ENCODE assay signal across 8 mouse cellular contexts in the genomic region with DNA sequence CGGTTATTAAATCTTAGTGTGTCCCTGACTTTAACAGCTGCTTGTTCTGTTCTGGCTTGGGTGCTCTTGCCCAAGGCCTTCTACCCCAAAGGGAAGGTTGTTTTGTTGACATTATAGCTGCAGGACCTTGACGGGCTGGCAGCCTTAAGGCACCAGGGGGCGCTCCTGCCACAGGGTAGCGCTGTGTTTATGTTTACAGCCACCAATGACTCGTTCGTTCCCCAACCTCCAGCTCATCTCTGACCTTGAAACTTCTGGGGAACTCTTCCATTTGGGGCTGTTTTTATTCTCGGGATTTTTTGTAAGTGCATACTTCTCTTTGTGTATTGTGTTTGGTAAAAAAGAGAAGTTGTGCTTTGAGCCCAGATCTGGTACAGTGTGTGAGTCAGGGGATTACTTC. TPM values are rescaled to one million over a fixed set of nuclear protein-coding genes. Genes with fewer than 3 reads are reported as not detected.
DNase-seq lines count a peak whose midpoint lies in the region; ATAC-seq lines count a peak whose summit lies in the region.

No protein-coding gene starts in this region.

- H3K27ac ChIP-seq in intestine, embryonic 14.5 days (ENCODE audit: low read depth): no peak overlapping the region

- peak; percentile 94 to 96 for DNase-seq in adrenal gland, adult 18-20 months (ENCODE audit: low spot score in 2 of 2)
- DNase-seq in embryo, embryonic 11 days: peak; percentile 84
- peak; percentile 79 for DNase-seq in gastrocnemius, postnatal 25 days
- peak; percentile 97 for DNase-seq in intestine, embryonic 14.5 days (ENCODE audit: low spot score)
- peak; percentile 87 to 90 for DNase-seq in left cerebral cortex, postnatal 14 days (ENCODE audit: low spot score in 2 of 2)
- DNase-seq in right cerebral cortex, postnatal 14 days: peak; percentile 85
- DNase-seq in urinary bladder, postnatal 25 days (ENCODE audit: low spot score): peak; percentile 91

- peaks cover 47% of the 10 kb centered on the region for H3K36me3 ChIP-seq in intestine, embryonic 14.5 days (ENCODE audit: control insufficient read depth, insufficient read depth, low read length)

- H3K9ac ChIP-seq in intestine, embryonic 14.5 days (ENCODE audit: low read length): peak overlapping the region; percentile 69; the same call in 1 of the 2 replicates

- intact Hi-C loops in left cerebral cortex, postnatal 14 days (cut with DNase I): loop anchor here (1.0 to 2.0 kb wide), 3 partner anchors 42 to 181 kb away; no protein-coding TSS in a partner anchor

- H3K4me3 ChIP-seq in intestine, embryonic 14.5 days (ENCODE audit: low read depth, low read length): peak overlapping the region; percentile 100

- peaks cover 14% of the 10 kb centered on the region for H3K4me1 ChIP-seq in intestine, embryonic 14.5 days (replicated peaks; ENCODE audit: control insufficient read depth, insufficient read depth, low read length)

- H3K4me2 ChIP-seq in intestine, embryonic 14.5 days (ENCODE audit: low read length): peak overlapping the region; percentile 91

- no peaks in the 10 kb centered on the region for H3K27me3 ChIP-seq in intestine, embryonic 14.5 days (replicated peaks; ENCODE audit: control insufficient read depth, insufficient read depth, low read length)

- under 1% methylated on average over 7 of the region's 7 CpGs for WGBS in intestine, embryonic 14.5 days

- no peak for ATAC-seq in intestine, embryonic 14.5 days (replicated peaks; ENCODE audit: low FRiP score, low TSS enrichment, low read depth)
- ATAC-seq in megakaryocyte-erythroid progenitor cell, adult 5-6 weeks (replicated peaks; ENCODE audit: low FRiP score, low TSS enrichment, poor library complexity, severe bottlenecking): peak; percentile 66

- no peaks in the 10 kb centered on the region for H3K9me3 ChIP-seq in intestine, embryonic 14.5 days (ENCODE audit: control insufficient read depth, low read length)

RNA-seq across cellular contexts. Expression of gene Iscu, which starts 1.1 kb away (rescaled TPM):
- 1,000 to 10,000 TPM in 1 of 2 experiments, 100 to 1,000 TPM in 1; 455 to 1,089 TPM for total RNA-seq in adrenal gland, adult 18-20 months (2021)
- 100 to 1,000 TPM; 126 to 135 TPM for total RNA-seq in gastrocnemius, postnatal 25 days (2021)
- 108 and 110 TPM in 2 replicates for polyA plus RNA-seq in intestine, embryonic 14.5 days (2014; fragmentation: Nextera tagmentation; extraction: Ambion mirVana)
- 10 to 100 TPM; 90.4 to 97.0 TPM for total RNA-seq in left cerebral cortex, postnatal 14 days (2021)
- 80.5 and 81.0 TPM in 2 replicates for total RNA-seq in megakaryocyte-erythroid progenitor cell, adult 5-6 weeks (2014; fragmentation: Nextera tagmentation)
- total RNA-seq in megakaryocyte-erythroid progenitor cell, adult 5-6 weeks (2017): 63.1 and 68.9 TPM in 2 replicates

RNA-seq across cellular contexts. Expression of gene Sart3, which starts 1.4 kb away (rescaled TPM):
- 10 to 100 TPM; 28.4 to 33.7 TPM for total RNA-seq in adrenal gland, adult 18-20 months (2021)
- 1 to 10 TPM; 5.8 to 8.2 TPM for total RNA-seq in gastrocnemius, postnatal 25 days (2021)
- polyA plus RNA-seq in intestine, embryonic 14.5 days (2014; fragmentation: Nextera tagmentation; extraction: Ambion mirVana): 44.0 and 46.3 TPM in 2 replicates
- 10 to 100 TPM; 30.3 to 32.1 TPM for total RNA-seq in left cerebral cortex, postnatal 14 days (2021)
- total RNA-seq in megakaryocyte-erythroid progenitor cell, adult 5-6 weeks (2014; fragmentation: Nextera tagmentation): 46.6 and 48.1 TPM in 2 replicates
- total RNA-seq in megakaryocyte-erythroid progenitor cell, adult 5-6 weeks (2017): 38.6 and 45.5 TPM in 2 replicates

RNA-seq across cellular contexts. Expression of gene Tmem119, which starts 26.7 kb away (rescaled TPM):
- total RNA-seq in adrenal gland, adult 18-20 months (2021): 10 to 100 TPM in 1 of 2 experiments, 1 to 10 TPM in 1; 6.8 to 12.3 TPM
- 1 to 10 TPM; 3.0 to 3.6 TPM for total RNA-seq in gastrocnemius, postnatal 25 days (2021)
- polyA plus RNA-seq in intestine, embryonic 14.5 days (2014; fragmentation: Nextera tagmentation; extraction: Ambion mirVana): 41.9 and 46.1 TPM in 2 replicates
- 10 to 100 TPM; 19.4 to 24.7 TPM for total RNA-seq in left cerebral cortex, postnatal 14 days (2021)
- 0.46 TPM in 1 of 2 replicates, not detected in the other for total RNA-seq in megakaryocyte-erythroid progenitor cell, adult 5-6 weeks (2014; fragmentation: Nextera tagmentation)
- total RNA-seq in megakaryocyte-erythroid progenitor cell, adult 5-6 weeks (2017): not detected in 2 replicates

RNA-seq across cellular contexts. Expression of gene Ficd, which starts 38.1 kb away (rescaled TPM):
- 10 to 100 TPM; 10.3 to 10.8 TPM for total RNA-seq in adrenal gland, adult 18-20 months (2021)
- total RNA-seq in gastrocnemius, postnatal 25 days (2021): 1 to 10 TPM; 4.8 to 5.9 TPM
- 3.3 and 3.6 TPM in 2 replicates for polyA plus RNA-seq in intestine, embryonic 14.5 days (2014; fragmentation: Nextera tagmentation; extraction: Ambion mirVana)
- 10 to 100 TPM in 1 of 2 experiments, 1 to 10 TPM in 1; 10.0 to 10.7 TPM for total RNA-seq in left cerebral cortex, postnatal 14 days (2021)
- total RNA-seq in megakaryocyte-erythroid progenitor cell, adult 5-6 weeks (2014; fragmentation: Nextera tagmentation): 1.6 and 2.0 TPM in 2 replicates
- total RNA-seq in megakaryocyte-erythroid progenitor cell, adult 5-6 weeks (2017): 0.23 and 0.80 TPM in 2 replicates

RNA-seq across cellular contexts. Expression of gene 1700069L16Rik, which starts 49.1 kb away (rescaled TPM):
- total RNA-seq in adrenal gland, adult 18-20 months (2021): not detected
- total RNA-seq in gastrocnemius, postnatal 25 days (2021): not detected
- polyA plus RNA-seq in intestine, embryonic 14.5 days (2014; fragmentation: Nextera tagmentation; extraction: Ambion mirVana): not detected in 2 replicates
- total RNA-seq in left cerebral cortex, postnatal 14 days (2021): not detected
- total RNA-seq in megakaryocyte-erythroid progenitor cell, adult 5-6 weeks (2014; fragmentation: Nextera tagmentation): not detected in 2 replicates
- not detected in 2 replicates for total RNA-seq in megakaryocyte-erythroid progenitor cell, adult 5-6 weeks (2017)
